Mouse (Mus musculus): Measurements from ENCODE around the gene Ssbp2. TPM values are rescaled to one million over a fixed set of nuclear protein-coding genes. Genes with fewer than 3 reads are reported as not detected.

Ssbp2 gene
- polyA plus RNA-seq, 1 experiment: 75.2 TPM

DNA sequence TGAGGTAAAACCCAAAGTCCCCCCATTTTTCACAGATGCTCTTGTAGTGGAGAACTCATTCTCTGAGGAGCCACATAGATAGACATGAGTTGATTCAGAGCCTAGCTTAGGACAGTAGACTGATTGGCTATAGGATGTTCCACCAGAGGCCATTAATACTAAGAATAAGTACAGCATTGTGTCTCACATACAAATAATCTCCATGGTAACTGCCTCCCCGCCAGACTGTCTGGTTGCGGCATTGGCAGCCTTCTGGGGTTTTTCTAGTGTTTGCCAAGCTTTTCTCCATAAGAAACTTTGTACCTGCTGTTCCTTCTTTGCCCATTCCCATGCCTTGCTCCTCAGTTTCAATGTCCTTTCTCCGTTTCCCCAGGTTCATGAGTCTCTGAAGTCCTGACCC, 283.1 kb downstream of the Ssbp2 start:
- no peak for DNase-seq
- H3K27ac ChIP-seq (ENCODE audit: insufficient read depth, low read length): no peak overlapping the region

DNA sequence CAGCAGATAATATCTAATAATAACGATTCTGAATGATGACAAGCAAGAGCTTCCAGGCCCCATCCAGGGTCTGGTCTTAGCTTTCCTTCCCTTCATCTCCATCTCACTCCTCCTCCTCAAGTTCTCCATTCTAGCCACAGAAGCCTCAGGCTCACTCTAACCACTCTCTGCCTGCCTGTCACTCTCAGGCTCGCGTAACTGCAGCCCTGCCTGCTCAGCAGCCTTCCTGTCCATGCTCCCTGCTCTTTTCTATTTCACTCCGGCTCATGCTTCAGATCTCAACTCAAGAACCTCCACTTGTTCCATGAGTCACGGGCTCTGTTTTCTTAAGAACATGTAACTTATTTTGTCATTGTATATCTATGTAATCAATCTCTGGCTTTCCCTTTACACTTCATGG, 286.4 kb downstream of the Ssbp2 start:
- Histone ChIP-seq H3K4me3 (replicated peaks; ENCODE audit: insufficient read depth, low read depth, low read length) (no peak overlapping the region), H3K27ac (ENCODE audit: insufficient read depth, low read length) (no peak overlapping the region), H3K4me1 (ENCODE audit: control insufficient read depth, insufficient read depth, low read length) (no peaks in the 10 kb centered on the region), H3K27me3 (ENCODE audit: control insufficient read depth, insufficient read depth, low read length) (no peaks in the 10 kb centered on the region)
- TF ChIP-seq POLR2A (IDR thresholded peaks at IDR 0.05; ENCODE audit: borderline replicate concordance, insufficient read depth, low read length): no peak
- TF ChIP-seq CTCF (IDR thresholded peaks at IDR 0.05; ENCODE audit: borderline replicate concordance, insufficient read depth, low read depth, low read length): no peak
- DNase-seq: no peak
- 92% methylated on average over 5 of the region's 5 CpGs for WGBS

More for the DNA sequence above, 283.1 kb downstream of the Ssbp2 start:
- Histone ChIP-seq H3K27me3 (ENCODE audit: control insufficient read depth, insufficient read depth, low read length) (no peaks in the 10 kb centered on the region), H3K4me3 (replicated peaks; ENCODE audit: insufficient read depth, low read depth, low read length) (no peak overlapping the region), H3K4me1 (ENCODE audit: control insufficient read depth, insufficient read depth, low read length) (no peaks in the 10 kb centered on the region)
- TF ChIP-seq POLR2A (IDR thresholded peaks at IDR 0.05; ENCODE audit: borderline replicate concordance, insufficient read depth, low read length) (no peak), CTCF (IDR thresholded peaks at IDR 0.05; ENCODE audit: borderline replicate concordance, insufficient read depth, low read depth, low read length) (no peak)
- 77% methylated on average over 3 of the region's 3 CpGs for WGBS

DNA sequence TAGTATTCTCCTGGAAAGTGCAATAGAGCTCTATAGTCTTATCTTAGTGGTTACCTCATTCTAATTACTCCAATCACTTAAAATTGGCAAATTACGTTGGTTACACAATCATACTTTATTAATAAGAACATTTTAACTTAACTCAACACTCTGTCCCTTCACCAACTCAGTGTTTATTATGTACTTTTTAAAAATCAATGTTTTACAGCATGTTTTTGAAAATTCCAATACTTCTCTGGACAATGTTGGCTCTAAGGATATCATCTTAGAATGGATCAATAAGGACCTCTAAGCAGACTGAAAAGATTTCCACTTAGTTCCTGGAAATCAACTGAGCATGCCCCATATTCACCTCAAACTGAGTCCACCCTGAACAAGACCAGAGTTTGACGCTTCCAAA, 288.3 kb downstream of the Ssbp2 start:
- Histone ChIP-seq H3K4me3 (replicated peaks; ENCODE audit: insufficient read depth, low read depth, low read length) (no peak overlapping the region), H3K4me1 (ENCODE audit: control insufficient read depth, insufficient read depth, low read length) (no peaks in the 10 kb centered on the region), H3K27ac (ENCODE audit: insufficient read depth, low read length) (no peak overlapping the region), H3K27me3 (ENCODE audit: control insufficient read depth, insufficient read depth, low read length) (no peaks in the 10 kb centered on the region)
- 94% methylated on average over 2 of the region's 2 CpGs for WGBS
- DNase-seq: no peak
- TF ChIP-seq CTCF (IDR thresholded peaks at IDR 0.05; ENCODE audit: borderline replicate concordance, insufficient read depth, low read depth, low read length) (no peak), POLR2A (IDR thresholded peaks at IDR 0.05; ENCODE audit: borderline replicate concordance, insufficient read depth, low read length) (no peak)

DNA sequence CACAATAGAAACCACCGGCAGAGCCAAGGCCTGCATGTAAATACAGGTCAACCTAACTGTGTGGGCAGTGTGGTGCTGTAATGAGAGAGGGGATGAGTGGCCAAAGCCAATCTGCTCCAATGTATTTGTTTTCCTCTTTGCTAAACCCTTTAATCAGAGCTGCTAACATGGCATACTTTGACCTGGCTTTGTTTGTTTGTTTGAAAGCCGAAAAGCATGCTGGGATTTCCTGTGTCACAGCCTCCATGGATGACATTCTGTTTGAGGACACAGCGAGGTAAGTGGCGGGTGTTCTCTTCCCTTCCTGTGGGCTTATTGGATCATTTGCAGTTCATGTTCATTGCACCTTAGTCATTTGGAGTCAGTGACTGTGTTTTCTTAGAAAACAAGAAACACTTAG, 289.9 kb downstream of the Ssbp2 start:
- DNase-seq: no peak
- H3K4me1 ChIP-seq (ENCODE audit: control insufficient read depth, insufficient read depth, low read length): no peaks in the 10 kb centered on the region
- no peak overlapping the region for H3K27ac ChIP-seq (ENCODE audit: insufficient read depth, low read length)
- no peak for TF ChIP-seq CTCF (IDR thresholded peaks at IDR 0.05; ENCODE audit: borderline replicate concordance, insufficient read depth, low read depth, low read length)
- TF ChIP-seq POLR2A (IDR thresholded peaks at IDR 0.05; ENCODE audit: borderline replicate concordance, insufficient read depth, low read length): no peak
- no peaks in the 10 kb centered on the region for H3K27me3 ChIP-seq (ENCODE audit: control insufficient read depth, insufficient read depth, low read length)
- WGBS: 89% methylated on average over 4 of the region's 4 CpGs
- no peak overlapping the region for H3K4me3 ChIP-seq (replicated peaks; ENCODE audit: insufficient read depth, low read depth, low read length)

Other genes starting within 250 kb of the Ssbp2 start
- gene Atg10, start 236.3 kb upstream of the Ssbp2 start, polyA plus RNA-seq (2012; rRNA removed): 9.9 and 11.1 TPM in 2 replicates